Mouse (Mus musculus): ENCODE measurements around the gene Nfx1. TPM values are rescaled to one million over a fixed set of nuclear protein-coding genes. Genes with fewer than 3 reads are reported as not detected.

The Nfx1 gene
- total and polyA plus RNA-seq, 2 experiments: 21.5 to 31.6 TPM

DNA sequence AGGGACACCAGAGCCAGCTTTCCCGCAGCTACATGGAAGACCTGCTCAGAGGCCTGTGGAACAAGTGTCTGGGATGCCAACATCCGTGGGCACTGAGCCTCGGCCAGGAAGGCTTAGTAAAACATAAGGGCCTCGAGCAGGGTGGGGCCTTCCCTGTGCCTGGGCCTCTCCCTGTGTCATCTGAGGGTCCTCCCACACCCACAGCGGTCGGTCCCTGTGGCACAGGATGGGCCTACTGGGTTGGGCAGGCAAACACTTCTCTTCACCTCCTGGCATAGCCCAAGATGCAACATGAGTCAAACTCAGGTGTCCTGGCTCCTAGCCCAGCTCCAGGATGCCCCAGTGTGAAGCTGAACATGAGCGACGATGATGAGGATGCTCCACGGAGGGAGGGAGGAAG lies 86.7 kb downstream of the Nfx1 start:
- Histone ChIP-seq H3K4me1 (ENCODE audit: control insufficient read depth, insufficient read depth, low read length) (no peaks in the 10 kb centered on the region), H3K36me3 (ENCODE audit: control insufficient read depth, insufficient read depth, low read length) (no peaks in the 10 kb centered on the region), H3K9ac (ENCODE audit: low read depth, low read length) (no peak overlapping the region), H3K79me2 (ENCODE audit: control insufficient read depth, insufficient read depth, low read length) (no peaks in the 10 kb centered on the region), H3K27me3 (ENCODE audit: control insufficient read depth, insufficient read depth, low read length) (no peaks in the 10 kb centered on the region), H3K27ac (replicated peaks; ENCODE audit: insufficient read depth, low read depth, low read length) (no peak overlapping the region), H3K4me3 (ENCODE audit: insufficient read depth, low read depth, low read length) (no peak overlapping the region)
- 78% methylated on average over 9 of the region's 9 CpGs for WGBS
- TF ChIP-seq POLR2A (IDR thresholded peaks at IDR 0.05; ENCODE audit: extremely low read depth, insufficient read depth, low read length): no peak
- TF ChIP-seq CTCF (IDR thresholded peaks at IDR 0.05; ENCODE audit: low read depth, low read length): no peak
- DNase-seq (ENCODE audit: extremely low read depth, low read depth, low spot score): no peak

DNA sequence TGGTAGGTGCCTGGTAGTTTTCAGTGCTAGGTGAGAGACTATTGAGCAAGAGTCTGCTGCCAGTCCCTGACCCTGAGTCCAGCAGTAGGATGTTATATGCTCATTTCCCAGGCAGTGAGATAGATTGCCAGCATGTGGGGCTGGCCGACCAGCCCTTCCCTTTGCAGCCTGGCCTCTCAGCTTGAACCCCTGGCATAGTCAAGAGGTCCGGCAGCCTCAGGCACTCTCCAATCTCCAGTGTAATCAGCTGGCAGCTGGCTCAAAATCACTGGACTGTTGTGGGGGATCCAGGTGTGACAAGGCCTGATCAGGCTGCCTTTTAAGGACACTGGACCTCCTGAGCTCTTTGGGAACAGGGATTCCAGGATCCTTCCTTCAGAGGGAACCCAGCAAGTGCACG lies 92.6 kb downstream of the Nfx1 start:
- H3K4me1 ChIP-seq (ENCODE audit: control insufficient read depth, insufficient read depth, low read length): no peaks in the 10 kb centered on the region
- H3K27ac ChIP-seq (replicated peaks; ENCODE audit: insufficient read depth, low read depth, low read length): no peak overlapping the region
- no peaks in the 10 kb centered on the region for H3K27me3 ChIP-seq (ENCODE audit: control insufficient read depth, insufficient read depth, low read length)
- H3K36me3 ChIP-seq (ENCODE audit: control insufficient read depth, insufficient read depth, low read length): no peaks in the 10 kb centered on the region
- WGBS: 56% methylated on average over 3 of the region's 3 CpGs
- DNase-seq (ENCODE audit: extremely low read depth, low read depth, low spot score): no peak
- no peak overlapping the region for H3K4me3 ChIP-seq (ENCODE audit: insufficient read depth, low read depth, low read length)
- TF ChIP-seq CTCF (IDR thresholded peaks at IDR 0.05; ENCODE audit: low read depth, low read length): no peak
- TF ChIP-seq POLR2A (IDR thresholded peaks at IDR 0.05; ENCODE audit: extremely low read depth, insufficient read depth, low read length): no peak
- no peak overlapping the region for H3K9ac ChIP-seq (ENCODE audit: low read depth, low read length)
- H3K79me2 ChIP-seq (ENCODE audit: control insufficient read depth, insufficient read depth, low read length): no peaks in the 10 kb centered on the region

DNA sequence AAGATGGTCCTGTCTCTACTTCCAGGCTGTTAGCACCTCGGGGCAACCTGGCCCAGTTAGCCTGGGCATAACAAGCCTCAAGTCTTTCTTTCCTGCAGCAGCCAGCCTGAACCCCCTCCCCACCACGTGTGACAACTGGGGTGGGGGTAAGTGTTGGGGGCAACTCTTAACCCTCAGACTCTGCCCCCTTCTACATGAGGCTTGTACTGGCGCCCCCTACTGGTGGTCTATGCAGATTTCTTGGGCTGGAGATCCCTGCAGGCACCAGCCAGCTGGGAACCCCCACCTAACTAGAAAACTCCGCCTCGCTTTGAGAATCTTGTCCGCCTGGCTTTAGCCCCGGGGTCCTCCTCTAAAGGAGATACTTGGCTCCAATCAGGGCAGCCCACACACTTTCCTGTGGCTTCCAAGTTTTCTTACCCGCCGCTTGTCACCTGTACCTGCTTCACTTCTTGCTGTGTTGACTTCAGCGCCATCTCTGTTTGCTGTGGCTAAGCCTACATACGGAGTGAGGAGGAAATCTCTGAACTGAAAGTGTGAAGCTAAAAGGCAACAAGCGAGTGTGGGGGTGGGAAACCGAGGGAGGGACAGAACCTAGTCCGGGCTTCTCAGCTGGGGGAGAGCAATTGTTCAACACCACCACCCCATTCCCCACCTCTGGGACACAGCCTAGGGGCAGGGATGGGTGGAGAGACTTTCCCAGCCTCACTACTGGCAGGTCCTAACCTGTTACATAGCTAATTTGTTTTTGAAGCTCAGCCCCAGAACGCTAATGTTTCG lies 93.4 kb downstream of the Nfx1 start:
- DNase-seq (ENCODE audit: extremely low read depth, low read depth, low spot score): peak; percentile 12
- no peaks in the 10 kb centered on the region for H3K27me3 ChIP-seq (ENCODE audit: control insufficient read depth, insufficient read depth, low read length)
- peak; percentile 67 for TF ChIP-seq CTCF (IDR thresholded peaks at IDR 0.05; ENCODE audit: low read depth, low read length)
- TF ChIP-seq POLR2A (IDR thresholded peaks at IDR 0.05; ENCODE audit: extremely low read depth, insufficient read depth, low read length): no peak
- no peak overlapping the region for H3K4me3 ChIP-seq (ENCODE audit: insufficient read depth, low read depth, low read length)
- WGBS: 29% methylated on average over 16 of the region's 16 CpGs
- H3K36me3 ChIP-seq (ENCODE audit: control insufficient read depth, insufficient read depth, low read length): no peaks in the 10 kb centered on the region
- H3K9ac ChIP-seq (ENCODE audit: low read depth, low read length): no peak overlapping the region
- H3K27ac ChIP-seq (replicated peaks; ENCODE audit: insufficient read depth, low read depth, low read length): no peak overlapping the region
- no peaks in the 10 kb centered on the region for H3K4me1 ChIP-seq (ENCODE audit: control insufficient read depth, insufficient read depth, low read length)
- no peaks in the 10 kb centered on the region for H3K79me2 ChIP-seq (ENCODE audit: control insufficient read depth, insufficient read depth, low read length)

DNA sequence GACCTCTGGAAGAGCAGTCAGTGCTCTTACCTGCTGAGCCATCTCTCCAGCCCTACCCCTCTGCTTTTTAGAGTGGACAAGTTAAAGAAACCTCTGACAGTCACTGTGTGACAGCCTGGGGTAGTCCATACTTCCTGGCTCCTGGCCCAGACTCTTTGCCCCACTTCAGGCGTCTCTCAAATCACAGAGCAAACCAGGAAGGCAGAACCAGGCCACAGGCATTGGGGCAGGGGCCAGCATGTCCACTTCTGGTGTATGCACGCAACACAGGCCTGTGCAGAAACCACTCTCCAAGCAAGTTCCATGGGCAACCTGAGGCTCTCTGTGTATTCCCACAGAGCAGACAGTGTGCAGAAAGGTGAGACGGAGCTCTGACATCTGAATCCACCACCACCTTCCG lies 94.5 kb downstream of the Nfx1 start:
- Histone ChIP-seq H3K36me3 (ENCODE audit: control insufficient read depth, insufficient read depth, low read length) (no peaks in the 10 kb centered on the region), H3K27me3 (ENCODE audit: control insufficient read depth, insufficient read depth, low read length) (no peaks in the 10 kb centered on the region), H3K27ac (replicated peaks; ENCODE audit: insufficient read depth, low read depth, low read length) (no peak overlapping the region), H3K9ac (ENCODE audit: low read depth, low read length) (no peak overlapping the region), H3K4me1 (ENCODE audit: control insufficient read depth, insufficient read depth, low read length) (no peaks in the 10 kb centered on the region), H3K4me3 (ENCODE audit: insufficient read depth, low read depth, low read length) (no peak overlapping the region), H3K79me2 (ENCODE audit: control insufficient read depth, insufficient read depth, low read length) (no peaks in the 10 kb centered on the region)
- WGBS: 95% methylated on average over 4 of the region's 4 CpGs
- no peak for DNase-seq (ENCODE audit: extremely low read depth, low read depth, low spot score)
- no peak for TF ChIP-seq POLR2A (IDR thresholded peaks at IDR 0.05; ENCODE audit: extremely low read depth, insufficient read depth, low read length)
- TF ChIP-seq CTCF (IDR thresholded peaks at IDR 0.05; ENCODE audit: low read depth, low read length): no peak

DNA sequence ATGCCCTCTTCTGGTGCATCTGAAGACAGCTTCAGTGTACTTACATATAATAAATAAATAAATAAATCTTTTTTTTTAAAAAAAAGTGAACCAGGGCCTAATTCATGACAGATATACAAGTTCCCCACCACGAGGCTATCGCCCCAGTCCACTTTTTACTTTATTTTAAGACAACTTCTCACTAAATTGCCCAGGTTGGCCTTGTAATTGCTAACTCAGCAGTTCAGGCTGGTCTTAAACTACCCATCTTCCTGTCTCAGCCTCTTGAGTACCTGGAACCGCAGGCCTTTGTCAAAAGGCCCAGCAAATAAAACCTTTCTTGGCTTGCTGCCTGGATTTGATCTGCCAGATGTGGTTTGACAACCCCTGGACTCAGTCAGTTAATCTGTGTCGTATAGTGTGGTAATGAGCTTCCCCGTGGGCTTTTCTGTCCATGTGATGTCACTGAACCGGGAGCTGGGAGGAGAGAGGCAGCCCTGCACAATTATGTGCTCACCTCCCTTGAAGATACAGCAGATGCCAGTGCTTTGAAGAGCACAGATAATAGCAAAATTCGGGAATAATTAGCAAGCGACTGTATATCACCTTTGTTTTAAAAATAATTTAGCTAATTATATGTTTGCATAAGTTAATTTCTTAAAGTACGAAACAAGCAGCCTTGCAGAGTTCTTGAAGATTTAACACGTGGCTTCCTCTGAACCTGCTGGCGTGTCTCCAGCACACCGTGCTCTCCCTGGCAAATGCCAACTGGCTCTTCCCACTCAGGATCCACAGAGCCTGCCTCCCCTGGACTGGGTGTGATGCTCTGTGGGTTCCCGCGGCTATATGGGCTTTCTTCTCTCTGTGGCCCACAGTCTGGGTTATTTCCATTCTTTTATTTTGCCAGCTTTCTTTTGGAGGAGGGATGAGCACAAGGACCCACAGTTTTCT lies 101.1 kb downstream of the Nfx1 start:
- no peaks in the 10 kb centered on the region for H3K36me3 ChIP-seq (ENCODE audit: control insufficient read depth, insufficient read depth, low read length)
- 72% methylated on average over 14 of the region's 14 CpGs for WGBS
- no peaks in the 10 kb centered on the region for H3K79me2 ChIP-seq (ENCODE audit: control insufficient read depth, insufficient read depth, low read length)
- H3K27me3 ChIP-seq (ENCODE audit: control insufficient read depth, insufficient read depth, low read length): no peaks in the 10 kb centered on the region
- H3K27ac ChIP-seq (replicated peaks; ENCODE audit: insufficient read depth, low read depth, low read length): no peak overlapping the region
- no peaks in the 10 kb centered on the region for H3K4me1 ChIP-seq (ENCODE audit: control insufficient read depth, insufficient read depth, low read length)
- no peak overlapping the region for H3K9ac ChIP-seq (ENCODE audit: low read depth, low read length)
- H3K4me3 ChIP-seq (ENCODE audit: insufficient read depth, low read depth, low read length): no peak overlapping the region
- TF ChIP-seq POLR2A (IDR thresholded peaks at IDR 0.05; ENCODE audit: extremely low read depth, insufficient read depth, low read length): no peak
- no peak for TF ChIP-seq CTCF (IDR thresholded peaks at IDR 0.05; ENCODE audit: low read depth, low read length)
- no peak for DNase-seq (ENCODE audit: extremely low read depth, low read depth, low spot score)
